ENCODE assay signal across 9 mouse cellular contexts in the genomic region with DNA sequence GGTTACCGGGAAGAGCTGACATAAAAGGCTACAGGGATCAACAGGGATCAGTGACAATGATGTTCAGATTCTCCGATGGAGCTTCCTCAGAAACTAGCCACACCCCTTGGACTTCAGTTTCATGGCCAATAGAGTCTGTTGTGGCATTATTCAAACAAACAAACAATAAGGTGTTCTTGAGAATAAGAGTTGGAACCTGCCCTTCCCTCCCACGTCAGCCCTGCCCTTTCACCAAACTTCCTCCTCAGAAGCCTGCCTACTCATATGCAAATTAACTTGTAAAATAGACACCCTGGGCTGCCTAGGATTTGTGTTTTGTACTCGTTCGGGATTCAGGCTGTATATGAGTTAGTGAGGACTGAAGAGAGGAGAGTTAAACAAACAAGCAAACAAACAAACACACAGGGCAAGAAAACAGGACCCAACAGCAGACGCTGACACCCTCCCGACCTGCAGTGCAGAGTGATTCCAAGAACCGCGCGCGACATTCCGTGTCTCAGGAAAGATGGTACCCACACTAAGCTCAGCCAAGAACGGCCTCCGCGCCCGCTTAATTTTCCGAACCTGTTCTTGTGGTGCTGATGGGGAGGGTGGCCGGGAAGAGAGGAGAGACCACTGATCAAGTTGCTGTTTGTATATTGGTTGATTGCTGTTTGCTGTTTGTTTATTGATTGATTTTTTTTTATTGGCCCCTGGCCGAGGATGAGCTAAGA.
A peak's percentile ranks its signal among the peaks of the same experiment; 100 is the strongest.
DNase-seq lines count a peak whose midpoint lies in the region; ATAC-seq and TF ChIP-seq lines count a peak whose summit lies in the region.
"Had no signal": no experiment of that assay in that cellular context is flagged by ENCODE, and none has a peak within 500 bp of the region (broad histone marks: within the 10 kb centered on the region; RNA-seq: fewer than 3 reads in every experiment).

No protein-coding gene starts in this region.

- no peaks in the 10 kb centered on the region for H3K4me1 ChIP-seq in lung, adult 2 months (ENCODE audit: control insufficient read depth, insufficient read depth, low read length)
- peaks cover 14% of the 10 kb centered on the region for H3K4me1 ChIP-seq in small intestine, adult 2 months (ENCODE audit: control insufficient read depth, insufficient read depth, insufficient read length, low read length)

- no peak for TF ChIP-seq POLR2A in lung, adult 2 months (IDR thresholded peaks at IDR 0.05; ENCODE audit: borderline replicate concordance, extremely low read depth, low read depth, low read length)
- TF ChIP-seq POLR2A in small intestine, adult 2 months (IDR thresholded peaks at IDR 0.05; ENCODE audit: low read depth, low read length), result no peak

- 28% methylated on average over 19 of the region's 19 CpGs for WGBS in lung, adult 2 months
- WGBS in small intestine, adult 2 months, result 18% methylated on average over 19 of the region's 19 CpGs

- peak overlapping the region; percentile 19 for H3K4me3 ChIP-seq in lung, adult 2 months (replicated peaks; ENCODE audit: extremely low read depth, low read depth, low read length)
- peak overlapping the region; percentile 56 for H3K4me3 ChIP-seq in small intestine, adult 2 months (ENCODE audit: low read depth, low read length)
- H3K4me3 ChIP-seq: limb, embryonic 15.5 days had no signal

- H3K27me3 ChIP-seq in small intestine, adult 2 months (ENCODE audit: control insufficient read depth, insufficient read depth, low read length), result no peaks in the 10 kb centered on the region

- H3K36me3 ChIP-seq in small intestine, adult 2 months (ENCODE audit: control insufficient read depth, insufficient read depth, low read length), result no peaks in the 10 kb centered on the region
- H3K36me3 ChIP-seq: limb, embryonic 15.5 days had no signal

- no peak for DNase-seq in lung, adult 2 months
- no peak for DNase-seq in lung, postnatal 14 days
- DNase-seq in ovary, postnatal 14 days (ENCODE audit: low spot score), result no peak
- DNase-seq in adrenal gland, adult 8-10 months, result no peak
- DNase-seq in layer of hippocampus, adult 8-10 months (ENCODE audit: low spot score in 2 of 2), result no peak

- H3K27ac ChIP-seq in small intestine, adult 2 months (ENCODE audit: insufficient read depth, low read depth, low read length), result peak overlapping the region; percentile 60
- H3K27ac ChIP-seq: limb, embryonic 15.5 days had no signal

- 0 out of 2 replicates have a peak, but pooled peaks have one; percentile 15 for ATAC-seq in common myeloid progenitor, adult 5-6 weeks (replicated peaks; ENCODE audit: low read depth, poor library complexity, severe bottlenecking)
- ATAC-seq in inflammation-experienced regulatory T-cells, adult 6 months, result peak; percentile 42

- no peak for TF ChIP-seq CTCF in lung, adult 2 months (IDR thresholded peaks at IDR 0.05; ENCODE audit: insufficient read depth, low read length)
- TF ChIP-seq CTCF in small intestine, adult 2 months (IDR thresholded peaks at IDR 0.05; ENCODE audit: extremely low read depth, insufficient read length, insufficient replicate concordance, low read depth, low read length), result no peak
